Mouse (Mus musculus) thymus, adult 18-20 months (tissue): ENCODE data around the gene Pif1.

Experiments
- DNase-seq, 2 experiments: peaks; one replicate each; pipeline ENCODE4 v3.0.0; 2022; ENCODE audit warnings: mixed read lengths in 2 of 2

Gene Pif1

GRCm38 (mm10) chr9:65641446-65642052 is 54.6 kb downstream of the Pif1 start:
- no peak for DNase-seq

- no peak for DNase-seq
Observed at GRCm38 (mm10) chr9:65642546-65642945, 55.6 kb downstream of the Pif1 start.

- no peak for DNase-seq
Observed at GRCm38 (mm10) chr9:65644960-65645359, 58.0 kb downstream of the Pif1 start.
